8 mouse cellular contexts compared by ENCODE assay signal in the genomic region with DNA sequence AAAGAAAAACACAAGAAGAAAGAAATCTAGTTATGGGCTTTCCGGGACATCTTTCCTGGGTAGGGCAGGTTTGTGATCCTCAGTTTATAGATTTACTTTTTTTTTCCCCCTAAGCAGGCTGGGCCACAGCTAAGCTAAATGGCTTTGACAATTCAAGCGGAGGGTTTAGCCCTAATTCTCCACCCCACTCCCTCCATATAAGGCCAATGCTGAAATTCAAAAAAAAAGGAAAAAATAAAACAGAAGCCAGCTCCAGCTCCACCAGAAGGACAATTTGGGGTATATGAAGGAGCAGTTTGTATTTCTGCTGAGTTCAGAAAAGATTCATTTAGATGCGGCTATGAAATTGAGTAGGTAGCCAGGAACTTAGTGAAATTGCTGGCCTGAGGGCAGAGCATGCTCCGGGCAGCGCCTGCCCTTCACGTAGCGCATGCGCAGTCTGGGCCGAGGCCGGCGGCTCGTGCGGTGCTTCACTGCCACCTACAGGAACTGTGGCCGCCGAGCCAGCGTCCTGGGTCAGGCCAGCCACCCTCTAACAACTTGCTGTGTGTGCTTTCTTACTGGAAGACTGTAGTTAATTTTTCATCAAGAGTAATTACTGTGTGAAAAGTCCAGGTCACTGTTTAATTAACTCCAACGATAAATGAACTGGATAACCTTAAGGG.
DNase-seq lines count a peak whose midpoint lies in the region; ATAC-seq and TF ChIP-seq lines count a peak whose summit lies in the region.

No protein-coding gene starts in this region.

- peak overlapping the region; percentile 44; the same call in 1 of the 2 replicates for H3K27ac ChIP-seq in forebrain, embryonic 10.5 days
- H3K27ac ChIP-seq in heart, embryonic 13.5 days (replicated peaks): no peak overlapping the region
- H3K27ac ChIP-seq in kidney, postnatal 0 days: no peak overlapping the region
- H3K27ac ChIP-seq in limb, embryonic 15.5 days: 0 out of 2 replicates have a peak overlapping the region, but pooled peaks have one; percentile 12
- no peak overlapping the region for H3K27ac ChIP-seq in midbrain, postnatal 0 days (ENCODE audit: low read depth, low read length)

- peaks cover 15% of the 10 kb centered on the region for H3K4me1 ChIP-seq in forebrain, embryonic 10.5 days
- H3K4me1 ChIP-seq in heart, embryonic 13.5 days: peaks cover 3% of the 10 kb centered on the region; the same call in 1 of the 2 replicates
- no peaks in the 10 kb centered on the region for H3K4me1 ChIP-seq in kidney, postnatal 0 days (replicated peaks; ENCODE audit: insufficient read depth, low read length)
- H3K4me1 ChIP-seq in limb, embryonic 15.5 days: peaks cover 11% of the 10 kb centered on the region; the same call in 1 of the 2 replicates
- H3K4me1 ChIP-seq in midbrain, postnatal 0 days (ENCODE audit: insufficient read depth, low read length): no peaks in the 10 kb centered on the region; the same call in 1 of the 2 replicates

- DNase-seq in c-Kit-positive CD71-negative TER-119-negative erythroid progenitor cells, embryonic 14.5 days (ENCODE audit: low read depth): peak; percentile 31
- peak; percentile 89 for DNase-seq in forebrain, embryonic 10.5 days (ENCODE audit: extremely low spot score, low spot score)
- peak; percentile 93 for DNase-seq in kidney, postnatal 0 days (ENCODE audit: low spot score)
- peak; percentile 89 for DNase-seq in midbrain, postnatal 0 days (ENCODE audit: low spot score)
- peak; percentile 46 to 74 for DNase-seq in spleen, postnatal 14 days (ENCODE audit: low spot score in 2 of 2)

- peak; percentile 95 for TF ChIP-seq CTCF in kidney, postnatal 0 days (IDR thresholded peaks at IDR 0.05; ENCODE audit: low read depth)
- TF ChIP-seq CTCF in midbrain, postnatal 0 days (IDR thresholded peaks at IDR 0.05): peak; percentile 93

- H3K27me3 ChIP-seq in forebrain, embryonic 10.5 days (ENCODE audit: poor library complexity, severe bottlenecking): no peaks in the 10 kb centered on the region
- H3K27me3 ChIP-seq in heart, embryonic 13.5 days (replicated peaks): 0 out of 2 replicates have a peak, but pooled peaks cover 2% of the 10 kb centered on the region
- no peaks in the 10 kb centered on the region for H3K27me3 ChIP-seq in kidney, postnatal 0 days (ENCODE audit: insufficient read depth, low read length)
- no peaks in the 10 kb centered on the region for H3K27me3 ChIP-seq in limb, embryonic 15.5 days
- no peaks in the 10 kb centered on the region for H3K27me3 ChIP-seq in midbrain, postnatal 0 days (ENCODE audit: insufficient read depth, low read length)

- peak overlapping the region; percentile 55 for H3K4me2 ChIP-seq in heart, embryonic 13.5 days
- peak overlapping the region; percentile 14; the same call in 1 of the 2 replicates for H3K4me2 ChIP-seq in kidney, postnatal 0 days (ENCODE audit: low read length)
- H3K4me2 ChIP-seq in limb, embryonic 15.5 days: peak overlapping the region; percentile 29; the same call in 1 of the 2 replicates
- peak overlapping the region; percentile 34 for H3K4me2 ChIP-seq in midbrain, postnatal 0 days (ENCODE audit: low read depth, low read length, poor library complexity, severe bottlenecking)

- peak; percentile 61; the same call in 1 of the 2 replicates for ATAC-seq in heart, embryonic 13.5 days (ENCODE audit: extremely low read depth, insufficient number of reproducible peaks, low FRiP score, low TSS enrichment)
- peak; percentile 94 for ATAC-seq in kidney, postnatal 0 days (replicated peaks; ENCODE audit: low FRiP score, low read depth)
- peak; percentile 80; the same call in 1 of the 2 replicates for ATAC-seq in limb, embryonic 15.5 days (ENCODE audit: insufficient number of reproducible peaks, low FRiP score, low TSS enrichment, low read depth)
- ATAC-seq in midbrain, postnatal 0 days (ENCODE audit: low FRiP score): peak; percentile 81
- no peak for ATAC-seq in erythroid progenitor cell, adult 5-6 weeks (replicated peaks; ENCODE audit: low FRiP score, poor library complexity, severe bottlenecking)

- H3K9me3 ChIP-seq in forebrain, embryonic 10.5 days: no peaks in the 10 kb centered on the region
- H3K9me3 ChIP-seq in heart, embryonic 13.5 days: no peaks in the 10 kb centered on the region
- H3K9me3 ChIP-seq in kidney, postnatal 0 days (replicated peaks; ENCODE audit: low read length): no peaks in the 10 kb centered on the region
- H3K9me3 ChIP-seq in limb, embryonic 15.5 days: no peaks in the 10 kb centered on the region
- H3K9me3 ChIP-seq in midbrain, postnatal 0 days (ENCODE audit: low read length): no peaks in the 10 kb centered on the region

- 7% methylated on average over 17 of the region's 17 CpGs for WGBS in forebrain, embryonic 10.5 days
- 8% methylated on average over 17 of the region's 17 CpGs for WGBS in heart, embryonic 13.5 days
- 6% methylated on average over 17 of the region's 17 CpGs for WGBS in kidney, postnatal 0 days
- WGBS in limb, embryonic 15.5 days: 5% methylated on average over 17 of the region's 17 CpGs
- 5% methylated on average over 17 of the region's 17 CpGs for WGBS in midbrain, postnatal 0 days

- H3K4me3 ChIP-seq in forebrain, embryonic 10.5 days: peak overlapping the region; percentile 14; the same call in 1 of the 2 replicates
- H3K4me3 ChIP-seq in heart, embryonic 13.5 days: peak overlapping the region; percentile 6; the same call in 1 of the 2 replicates
- H3K4me3 ChIP-seq in kidney, postnatal 0 days (replicated peaks; ENCODE audit: low read depth, low read length): no peak overlapping the region
- no peak overlapping the region for H3K4me3 ChIP-seq in limb, embryonic 15.5 days
- H3K4me3 ChIP-seq in midbrain, postnatal 0 days (ENCODE audit: low read depth, low read length): no peak overlapping the region

- no peaks in the 10 kb centered on the region for H3K36me3 ChIP-seq in forebrain, embryonic 10.5 days (replicated peaks)
- H3K36me3 ChIP-seq in heart, embryonic 13.5 days: no peaks in the 10 kb centered on the region
- H3K36me3 ChIP-seq in kidney, postnatal 0 days (ENCODE audit: insufficient read depth, low read length): no peaks in the 10 kb centered on the region
- H3K36me3 ChIP-seq in limb, embryonic 15.5 days: no peaks in the 10 kb centered on the region
- H3K36me3 ChIP-seq in midbrain, postnatal 0 days (ENCODE audit: insufficient read depth, low read length): no peaks in the 10 kb centered on the region

- peak overlapping the region; percentile 66 for H3K9ac ChIP-seq in heart, embryonic 13.5 days
- no peak overlapping the region for H3K9ac ChIP-seq in kidney, postnatal 0 days (ENCODE audit: low read depth, low read length)
- no peak overlapping the region for H3K9ac ChIP-seq in limb, embryonic 15.5 days
- no peak overlapping the region for H3K9ac ChIP-seq in midbrain, postnatal 0 days (replicated peaks; ENCODE audit: low read length, poor library complexity, severe bottlenecking)

Comparison
In these comparisons a context has a peak if more than half of its experiments do, and no peak if none do; other contexts are left out.
1. DNase-seq: peak in every context shown above with its lines; median percentile 93 in kidney, postnatal 0 days; 89 in forebrain, embryonic 10.5 days; 89 in midbrain, postnatal 0 days; 60 in spleen, postnatal 14 days; 31 in c-Kit-positive CD71-negative TER-119-negative erythroid progenitor cells, embryonic 14.5 days.
2. H3K27ac ChIP-seq: peak in forebrain, embryonic 10.5 days (single experiment) and limb, embryonic 15.5 days (single experiment); none in heart, embryonic 13.5 days (single experiment), kidney, postnatal 0 days (single experiment) and midbrain, postnatal 0 days (single experiment).
3. H3K4me3 ChIP-seq: peak in forebrain, embryonic 10.5 days (single experiment) and heart, embryonic 13.5 days (single experiment); none in kidney, postnatal 0 days (single experiment), limb, embryonic 15.5 days (single experiment) and midbrain, postnatal 0 days (single experiment).
4. Peak in every context shown above with its lines, with median percentiles within 50 percentile points of each other: H3K4me2 ChIP-seq.